Mouse (Mus musculus): ENCODE measurements around the gene Psors1c2. TPM values are rescaled to one million over a fixed set of nuclear protein-coding genes. Genes with fewer than 3 reads are reported as not detected.

Psors1c2 gene
- polyA plus RNA-seq, 1 experiment from 2014 or later, result 0.66 TPM

- H3K4me2 ChIP-seq (ENCODE audit: low read length), result peak overlapping the region; percentile 41
- H3K9ac ChIP-seq (ENCODE audit: low read length), result no peak overlapping the region
- H3K36me3 ChIP-seq (ENCODE audit: control insufficient read depth, insufficient read depth, low read length), result no peaks in the 10 kb centered on the region
- 76% methylated on average over 15 of the region's 15 CpGs for WGBS
- H3K9me3 ChIP-seq (ENCODE audit: control insufficient read depth, low read length), result no peaks in the 10 kb centered on the region
- H3K4me3 ChIP-seq (ENCODE audit: control insufficient read depth in 1 of 2, insufficient read depth in 1 of 2, low read depth in 1 of 2, low read length in 2 of 2), result no peak overlapping the region
- no peak for ATAC-seq (ENCODE audit: insufficient number of reproducible peaks, insufficient read depth, low FRiP score, low read depth)
- peaks cover 11% of the 10 kb centered on the region in 2 experiments; a peak in 2 of 4 replicates for H3K4me1 ChIP-seq (ENCODE audit: control insufficient read depth in 2 of 2, insufficient read depth in 2 of 2, low read length in 2 of 2)
- H3K27me3 ChIP-seq (ENCODE audit: control insufficient read depth, insufficient read depth, low read length), result no peaks in the 10 kb centered on the region; the same call in 1 of the 2 replicates
- H3K27ac ChIP-seq (replicated peaks in 1 of 2; ENCODE audit: control insufficient read depth in 1 of 2, insufficient read depth in 1 of 2, low read depth in 2 of 2, low read length in 2 of 2), result no peak overlapping the region
Observed at GRCm38 (mm10) chr17:35542761-35543411, 9.9 kb downstream of the Psors1c2 start.

- no peaks in the 10 kb centered on the region; the same call in 1 of the 2 replicates for H3K27me3 ChIP-seq (ENCODE audit: control insufficient read depth, insufficient read depth, low read length)
- H3K9me3 ChIP-seq (ENCODE audit: control insufficient read depth, low read length), result no peaks in the 10 kb centered on the region
- H3K36me3 ChIP-seq (ENCODE audit: control insufficient read depth, insufficient read depth, low read length), result no peaks in the 10 kb centered on the region
- peaks cover 13% of the 10 kb centered on the region in 2 experiments for H3K4me1 ChIP-seq (ENCODE audit: control insufficient read depth in 2 of 2, insufficient read depth in 2 of 2, low read length in 2 of 2)
- H3K9ac ChIP-seq (ENCODE audit: low read length), result no peak overlapping the region
- 39% methylated on average over 14 of the region's 14 CpGs for WGBS
- H3K4me3 ChIP-seq (ENCODE audit: control insufficient read depth in 1 of 2, insufficient read depth in 1 of 2, low read depth in 1 of 2, low read length in 2 of 2), result no peak overlapping the region
- no peak overlapping the region for H3K27ac ChIP-seq (replicated peaks in 1 of 2; ENCODE audit: control insufficient read depth in 1 of 2, insufficient read depth in 1 of 2, low read depth in 2 of 2, low read length in 2 of 2)
- no peak for ATAC-seq (ENCODE audit: insufficient number of reproducible peaks, insufficient read depth, low FRiP score, low read depth)
- peak overlapping the region; percentile 41 for H3K4me2 ChIP-seq (ENCODE audit: low read length)
Observed at GRCm38 (mm10) chr17:35543412-35543861, 10.4 kb downstream of the Psors1c2 start.

- Histone ChIP-seq H3K27ac (replicated peaks in 1 of 2; ENCODE audit: control insufficient read depth in 1 of 2, insufficient read depth in 1 of 2, low read depth in 2 of 2, low read length in 2 of 2) (no peak overlapping the region), H3K4me2 (ENCODE audit: low read length) (no peak overlapping the region), H3K36me3 (ENCODE audit: control insufficient read depth, insufficient read depth, low read length) (no peaks in the 10 kb centered on the region), H3K27me3 (ENCODE audit: control insufficient read depth, insufficient read depth, low read length) (no peaks in the 10 kb centered on the region; the same call in 1 of the 2 replicates), H3K9me3 (ENCODE audit: control insufficient read depth, low read length) (no peaks in the 10 kb centered on the region), H3K9ac (ENCODE audit: low read length) (no peak overlapping the region), H3K4me1 (ENCODE audit: control insufficient read depth in 2 of 2, insufficient read depth in 2 of 2, low read length in 2 of 2) (peaks cover 18% of the 10 kb centered on the region in 2 experiments), H3K4me3 (ENCODE audit: control insufficient read depth in 1 of 2, insufficient read depth in 1 of 2, low read depth in 1 of 2, low read length in 2 of 2) (no peak overlapping the region)
- ATAC-seq (ENCODE audit: insufficient number of reproducible peaks, insufficient read depth, low FRiP score, low read depth), result no peak
- WGBS, result 65% methylated on average over 6 of the region's 6 CpGs
Observed at GRCm38 (mm10) chr17:35544001-35544400, 11.0 kb downstream of the Psors1c2 start.

GRCm38 (mm10) chr17:35544680-35545079 is 11.7 kb downstream of the Psors1c2 start:
- H3K4me2 ChIP-seq (ENCODE audit: low read length), result no peak overlapping the region
- no peak overlapping the region for H3K9ac ChIP-seq (ENCODE audit: low read length)
- H3K9me3 ChIP-seq (ENCODE audit: control insufficient read depth, low read length), result no peaks in the 10 kb centered on the region
- peaks cover 19 to 22% of the 10 kb centered on the region in 2 experiments for H3K4me1 ChIP-seq (ENCODE audit: control insufficient read depth in 2 of 2, insufficient read depth in 2 of 2, low read length in 2 of 2)
- H3K4me3 ChIP-seq (ENCODE audit: control insufficient read depth in 1 of 2, insufficient read depth in 1 of 2, low read depth in 1 of 2, low read length in 2 of 2), result no peak overlapping the region
- H3K27ac ChIP-seq (replicated peaks in 1 of 2; ENCODE audit: control insufficient read depth in 1 of 2, insufficient read depth in 1 of 2, low read depth in 2 of 2, low read length in 2 of 2), result no peak overlapping the region
- H3K36me3 ChIP-seq (ENCODE audit: control insufficient read depth, insufficient read depth, low read length), result no peaks in the 10 kb centered on the region
- no peaks in the 10 kb centered on the region; the same call in 1 of the 2 replicates for H3K27me3 ChIP-seq (ENCODE audit: control insufficient read depth, insufficient read depth, low read length)
- no peak for ATAC-seq (ENCODE audit: insufficient number of reproducible peaks, insufficient read depth, low FRiP score, low read depth)
- WGBS, result 30% methylated on average over 6 of the region's 6 CpGs

- Histone ChIP-seq H3K4me2 (ENCODE audit: low read length) (no peak overlapping the region), H3K4me1 (ENCODE audit: control insufficient read depth in 2 of 2, insufficient read depth in 2 of 2, low read length in 2 of 2) (peaks cover 34 to 47% of the 10 kb centered on the region in 2 experiments), H3K4me3 (ENCODE audit: control insufficient read depth in 1 of 2, insufficient read depth in 1 of 2, low read depth in 1 of 2, low read length in 2 of 2) (no peak overlapping the region), H3K36me3 (ENCODE audit: control insufficient read depth, insufficient read depth, low read length) (no peaks in the 10 kb centered on the region), H3K9ac (ENCODE audit: low read length) (no peak overlapping the region), H3K9me3 (ENCODE audit: control insufficient read depth, low read length) (no peaks in the 10 kb centered on the region), H3K27me3 (ENCODE audit: control insufficient read depth, insufficient read depth, low read length) (no peaks in the 10 kb centered on the region), H3K27ac (replicated peaks in 1 of 2; ENCODE audit: control insufficient read depth in 1 of 2, insufficient read depth in 1 of 2, low read depth in 2 of 2, low read length in 2 of 2) (no peak overlapping the region)
- ATAC-seq (ENCODE audit: insufficient number of reproducible peaks, insufficient read depth, low FRiP score, low read depth), result no peak
- 77% methylated on average over 2 of the region's 2 CpGs for WGBS
Observed at GRCm38 (mm10) chr17:35547465-35547864, 14.5 kb downstream of the Psors1c2 start.

- H3K4me1 ChIP-seq (ENCODE audit: control insufficient read depth in 2 of 2, insufficient read depth in 2 of 2, low read length in 2 of 2), result peaks cover 29 to 39% of the 10 kb centered on the region in 2 experiments
- H3K4me3 ChIP-seq (ENCODE audit: control insufficient read depth in 1 of 2, insufficient read depth in 1 of 2, low read depth in 1 of 2, low read length in 2 of 2), result no peak overlapping the region
Observed at GRCm38 (mm10) chr17:35548636-35549035, 15.6 kb downstream of the Psors1c2 start.

GRCm38 (mm10) chr17:35549437-35550142 is 16.6 kb downstream of the Psors1c2 start:
- Histone ChIP-seq H3K27ac (replicated peaks in 1 of 2; ENCODE audit: control insufficient read depth in 1 of 2, insufficient read depth in 1 of 2, low read depth in 2 of 2, low read length in 2 of 2) (peak overlapping the region; percentile 97 to 100), H3K9me3 (ENCODE audit: control insufficient read depth, low read length) (no peaks in the 10 kb centered on the region), H3K4me1 (ENCODE audit: control insufficient read depth in 2 of 2, insufficient read depth in 2 of 2, low read length in 2 of 2) (peaks cover 26 to 36% of the 10 kb centered on the region in 2 experiments), H3K4me3 (ENCODE audit: control insufficient read depth in 1 of 2, insufficient read depth in 1 of 2, low read depth in 1 of 2, low read length in 2 of 2) (peak overlapping the region; percentile 3 to 23), H3K27me3 (ENCODE audit: control insufficient read depth, insufficient read depth, low read length) (no peaks in the 10 kb centered on the region), H3K4me2 (ENCODE audit: low read length) (peak overlapping the region; percentile 66), H3K36me3 (ENCODE audit: control insufficient read depth, insufficient read depth, low read length) (no peaks in the 10 kb centered on the region), H3K9ac (ENCODE audit: low read length) (peak overlapping the region; percentile 69)
- ATAC-seq (ENCODE audit: insufficient number of reproducible peaks, insufficient read depth, low FRiP score, low read depth), result peak; percentile 91
- 9% methylated on average over 15 of the region's 15 CpGs for WGBS

More at GRCm38 (mm10) chr17:35548636-35549035, 15.6 kb downstream of the Psors1c2 start:
- Histone ChIP-seq H3K27me3 (ENCODE audit: control insufficient read depth, insufficient read depth, low read length) (no peaks in the 10 kb centered on the region), H3K9me3 (ENCODE audit: control insufficient read depth, low read length) (no peaks in the 10 kb centered on the region), H3K36me3 (ENCODE audit: control insufficient read depth, insufficient read depth, low read length) (no peaks in the 10 kb centered on the region), H3K27ac (replicated peaks in 1 of 2; ENCODE audit: control insufficient read depth in 1 of 2, insufficient read depth in 1 of 2, low read depth in 2 of 2, low read length in 2 of 2) (peak overlapping the region; percentile 97 to 100), H3K4me2 (ENCODE audit: low read length) (0 out of 2 replicates have a peak overlapping the region, but pooled peaks have one; percentile 13), H3K9ac (ENCODE audit: low read length) (peak overlapping the region; percentile 38; the same call in 1 of the 2 replicates)
- ATAC-seq (ENCODE audit: insufficient number of reproducible peaks, insufficient read depth, low FRiP score, low read depth), result no peak
- WGBS, result 35% methylated on average over 5 of the region's 5 CpGs
